Mouse (Mus musculus) bone marrow, adult 2 months (tissue): ENCODE data around the gene 0610010K14Rik.

Source experiments
- CTCF ChIP-seq: fragments of 200-500 bp; IDR thresholded peaks from 2 replicates; pipeline ENCODE4 v1.5.1; 2011; ENCODE audit warnings: low read length, control low read depth; ENCODE audit not compliant: control insufficient read depth, insufficient read depth
- POLR2A ChIP-seq: fragments of 200-500 bp; IDR thresholded peaks from 2 replicates; pipeline ENCODE4 v1.6.1; 2011; ENCODE audit warnings: low read depth, mild to moderate bottlenecking, control low read depth, low read length, borderline replicate concordance; ENCODE audit not compliant: control insufficient read depth

GRCm38 (mm10) chr11:70225798-70226601 is 11.7 kb downstream of the 0610010K14Rik start:
- TF ChIP-seq CTCF = no peak
- TF ChIP-seq POLR2A = no peak
